Mouse (Mus musculus): ENCODE measurements at regions not wholly inside any gene's neighbourhood (a gene's known extent, or its start where the extent isn't known, plus 50 kb on each side); places are given as distances from the start of the nearest gene placed in this dataset.

GRCm38 (mm10) chr14:29895332-29895988 is 72.6 kb upstream of the Selenok start:
- no peak for TF ChIP-seq POLR2A (IDR thresholded peaks at IDR 0.05; ENCODE audit: borderline replicate concordance, extremely low read depth, insufficient read depth, insufficient read length, poor library complexity, severe bottlenecking)
- no peak for TF ChIP-seq CTCF (IDR thresholded peaks at IDR 0.05; ENCODE audit: borderline replicate concordance, extremely low read depth, insufficient read depth, insufficient read length)
